Comparison of ENCODE assay signal across 8 mouse cellular contexts in genomic region chrX:94366670-94367241, GRCm38 (mm10). TPM values are rescaled to one million over a fixed set of nuclear protein-coding genes. Genes with fewer than 3 reads are reported as not detected.
DNase-seq lines count a peak whose midpoint lies in the region; ATAC-seq and TF ChIP-seq lines count a peak whose summit lies in the region.

Gene Fam90a1b (minus strand): TSS chrX:94366777.
Gene Apoo (plus strand): TSS chrX:94367117.

- POLR2A ChIA-PET in Patski (lab: Charles Lee) = no interaction called here

- 15% methylated on average over 46 of the region's 46 CpGs for WGBS in hindbrain, embryonic 13.5 days

- TF ChIP-seq CTCF in Patski (IDR thresholded peaks at IDR 0.05) = no peak

- peaks cover 7% of the 10 kb centered on the region; the same call in 1 of the 2 replicates for H3K4me1 ChIP-seq in hindbrain, embryonic 13.5 days (replicated peaks)

- peak; percentile 74 for DNase-seq in Patski (ENCODE audit: low read depth, low spot score)
- peak; percentile 95 to 96 for DNase-seq in cerebellum, postnatal 14 days
- DNase-seq in frontal cortex, postnatal 14 days (ENCODE audit: low spot score in 2 of 2) = peak; percentile 94 to 97
- DNase-seq in layer of hippocampus, postnatal 25 days (ENCODE audit: extremely low spot score in 1 of 2, low spot score in 1 of 2) = peak; percentile 80 to 90
- DNase-seq in lung, postnatal 25 days (ENCODE audit: low spot score) = peak; percentile 96
- DNase-seq in retina, embryonic 14.5 days (ENCODE audit: low spot score) = peak; percentile 94
- DNase-seq in thymus, postnatal 4 days = peak; percentile 93

- H3K9ac ChIP-seq in hindbrain, embryonic 13.5 days = peak within 1 kb of the TSS; percentile 71

- peak within 1 kb of the TSS; percentile 74 for H3K27ac ChIP-seq in hindbrain, embryonic 13.5 days

- ATAC-seq in Patski = peak; percentile 98
- ATAC-seq in hindbrain, embryonic 13.5 days (ENCODE audit: low FRiP score) = peak; percentile 99

- H3K27me3 ChIP-seq in Patski = peaks cover 49% of the 10 kb centered on the region
- H3K27me3 ChIP-seq in hindbrain, embryonic 13.5 days = peaks cover 77% of the 10 kb centered on the region

- H3K9me3 ChIP-seq in hindbrain, embryonic 13.5 days = no peaks in the 10 kb centered on the region

- peak within 1 kb of the TSS; percentile 45 for H3K4me2 ChIP-seq in hindbrain, embryonic 13.5 days

- no peaks in the 10 kb centered on the region for H3K36me3 ChIP-seq in hindbrain, embryonic 13.5 days

- peak within 1 kb of the TSS; percentile 57 for H3K4me3 ChIP-seq in hindbrain, embryonic 13.5 days

- in situ Hi-C loops in Patski (cut with MboI; ENCODE audit: low pct_unique_long_range_greater_than_20kb) = no loop called here

- CTCF ChIA-PET in Patski (lab: Charles Lee) = interaction anchor here (0.7 kb wide), 1 partner anchor 42 kb away, joined by 3 read pairs; no protein-coding TSS in a partner anchor

RNA-seq across cellular contexts. Expression of gene Fam90a1b, which starts in this region (rescaled TPM):
- not detected for polyA plus RNA-seq in Patski (2021)
- 0.06 and 0.26 TPM in 2 replicates for polyA plus RNA-seq in hindbrain, embryonic 13.5 days (2015; fragmentation: Nextera tagmentation; extraction: Ambion mirVana)
- under 1 TPM; 0.19 to 0.20 TPM for total RNA-seq in layer of hippocampus, postnatal 25 days (2021)

RNA-seq across cellular contexts. Expression of gene Apoo, which starts in this region (rescaled TPM):
- 76.3 TPM for polyA plus RNA-seq in Patski (2021)
- polyA plus RNA-seq in hindbrain, embryonic 13.5 days (2015; fragmentation: Nextera tagmentation; extraction: Ambion mirVana) = 133 and 135 TPM in 2 replicates
- 10 to 100 TPM; 68.3 to 71.4 TPM for total RNA-seq in layer of hippocampus, postnatal 25 days (2021)

Comparison
In these comparisons a context has a peak if more than half of its experiments do, and no peak if none do; other contexts are left out.
1. Peak in every context shown above with its lines: DNase-seq, ATAC-seq, H3K4me3 ChIP-seq and H3K27ac ChIP-seq.